Mouse (Mus musculus) heart, postnatal 0 days (tissue): ENCODE data around the gene Pde8a.

ENCODE experiments used
- CTCF ChIP-seq: IDR thresholded peaks from 2 replicates; pipeline ENCODE4 v1.5.1; 2016; ENCODE audit warnings: antibody characterized with exemption, control low read depth, low read depth
- EP300 ChIP-seq: IDR thresholded peaks from 2 replicates; pipeline ENCODE4 v1.6.1; 2016; ENCODE audit warnings: antibody characterized with exemption, low read depth

GRCm38 (mm10) chr7:81167124-81167523 lies 46.3 kb upstream of the Pde8a start:
- TF ChIP-seq EP300 (no peak), CTCF (peak; percentile 83)
